Mouse (Mus musculus): ENCODE measurements at regions not wholly inside any gene's neighbourhood (a gene's known extent, or its start where the extent isn't known, plus 50 kb on each side); places are given as distances from the start of the nearest gene placed in this dataset.

DNA sequence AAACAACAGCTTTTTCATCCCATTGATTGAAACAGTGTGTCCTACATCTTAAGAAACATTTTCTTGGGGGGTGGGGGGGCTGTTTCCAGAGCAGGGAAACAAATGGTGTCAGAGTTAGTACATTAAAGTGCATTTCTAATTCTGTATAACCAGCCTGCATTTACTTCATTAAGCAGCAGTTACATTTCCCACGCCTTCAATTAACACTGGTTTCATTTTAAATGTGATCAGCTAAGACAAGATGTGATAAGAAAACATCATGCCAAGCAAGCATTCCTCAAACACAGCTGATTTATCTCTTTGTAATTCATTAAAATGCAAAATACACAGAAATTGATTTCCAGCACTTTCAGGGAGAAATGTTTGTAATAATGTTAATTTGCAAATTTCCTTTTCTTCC lies 122.0 kb downstream of the Olfr1505 start:
- Histone ChIP-seq H3K27me3 (ENCODE audit: control insufficient read depth, insufficient read depth, insufficient read length) (no peaks in the 10 kb centered on the region), H3K79me3 (ENCODE audit: low read depth) (no peaks in the 10 kb centered on the region), H3K79me2 (ENCODE audit: control insufficient read depth, insufficient read depth) (no peaks in the 10 kb centered on the region), H3K4me3 (ENCODE audit: insufficient read depth, poor library complexity, severe bottlenecking) (no peak overlapping the region), H3ac (ENCODE audit: control insufficient read depth, insufficient read length, low read depth) (no peak overlapping the region), H3K36me3 (ENCODE audit: control insufficient read depth, insufficient read depth) (no peaks in the 10 kb centered on the region)
- TF ChIP-seq MAX (IDR thresholded peaks at IDR 0.05) (no peak), CTCF (IDR thresholded peaks at IDR 0.05; ENCODE audit: control insufficient read depth, insufficient read depth, insufficient read length) (no peak), MYOG (IDR thresholded peaks at IDR 0.05; ENCODE audit: control insufficient read depth, extremely low read depth, insufficient read length) (no peak), FOSL1 (IDR thresholded peaks at IDR 0.05; ENCODE audit: insufficient read depth, low read length, poor library complexity, severe bottlenecking) (no peak), USF1 (IDR thresholded peaks at IDR 0.05; ENCODE audit: low read depth) (no peak), MYOD1 (IDR thresholded peaks at IDR 0.05; ENCODE audit: control insufficient read depth, insufficient read length, low read depth) (no peak), CEBPB (IDR thresholded peaks at IDR 0.05; ENCODE audit: low read depth) (no peak)

- Histone ChIP-seq H3ac (ENCODE audit: control insufficient read depth, insufficient read length, low read depth) (no peak overlapping the region), H3K79me3 (ENCODE audit: low read depth) (no peaks in the 10 kb centered on the region), H3K4me3 (ENCODE audit: insufficient read depth, poor library complexity, severe bottlenecking) (no peak overlapping the region), H3K36me3 (ENCODE audit: control insufficient read depth, insufficient read depth) (no peaks in the 10 kb centered on the region), H3K27me3 (ENCODE audit: control insufficient read depth, insufficient read depth, insufficient read length) (no peaks in the 10 kb centered on the region), H3K79me2 (ENCODE audit: control insufficient read depth, insufficient read depth) (no peaks in the 10 kb centered on the region)
- TF ChIP-seq MYOG (IDR thresholded peaks at IDR 0.05; ENCODE audit: control insufficient read depth, extremely low read depth, insufficient read length) (no peak), MYOD1 (IDR thresholded peaks at IDR 0.05; ENCODE audit: control insufficient read depth, insufficient read length, low read depth) (no peak)
Observed at GRCm38 (mm10) chr19:14035785-14036184, 122.5 kb downstream of the Olfr1505 start.

DNA sequence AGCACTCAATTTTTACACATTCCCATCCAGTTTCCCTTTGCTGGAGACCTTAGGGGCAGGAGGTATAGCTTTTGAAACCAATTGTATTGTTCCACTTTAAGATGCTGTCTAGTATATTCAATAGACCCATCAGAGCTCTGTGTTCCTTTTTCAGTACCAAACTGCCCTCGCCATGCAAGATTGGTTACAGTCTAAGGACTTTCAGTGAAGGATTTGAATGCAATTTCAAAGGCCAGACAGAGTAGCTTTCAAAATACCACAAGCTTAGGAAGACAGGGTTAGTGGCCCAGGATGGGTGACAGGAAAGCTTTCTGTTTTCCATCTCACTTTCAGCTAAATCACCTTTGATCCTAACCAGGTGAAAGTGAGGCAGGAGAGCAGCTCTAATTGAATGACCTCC lies 123.4 kb downstream of the Olfr1505 start:
- Histone ChIP-seq H3ac (ENCODE audit: control insufficient read depth, insufficient read length, low read depth) (no peak overlapping the region), H3K27me3 (ENCODE audit: control insufficient read depth, insufficient read depth, insufficient read length) (no peaks in the 10 kb centered on the region), H3K79me2 (ENCODE audit: control insufficient read depth, insufficient read depth) (no peaks in the 10 kb centered on the region), H3K4me3 (ENCODE audit: insufficient read depth, poor library complexity, severe bottlenecking) (no peak overlapping the region), H3K36me3 (ENCODE audit: control insufficient read depth, insufficient read depth) (no peaks in the 10 kb centered on the region), H3K79me3 (ENCODE audit: low read depth) (no peaks in the 10 kb centered on the region)
- TF ChIP-seq CTCF (IDR thresholded peaks at IDR 0.05; ENCODE audit: control insufficient read depth, insufficient read depth, insufficient read length): no peak
- no peak for TF ChIP-seq MAX (IDR thresholded peaks at IDR 0.05)
- TF ChIP-seq USF1 (IDR thresholded peaks at IDR 0.05; ENCODE audit: low read depth): no peak
- no peak for TF ChIP-seq MYOD1 (IDR thresholded peaks at IDR 0.05; ENCODE audit: control insufficient read depth, insufficient read length, low read depth)
- TF ChIP-seq MYOG (IDR thresholded peaks at IDR 0.05; ENCODE audit: control insufficient read depth, extremely low read depth, insufficient read length): no peak
- TF ChIP-seq CEBPB (IDR thresholded peaks at IDR 0.05; ENCODE audit: low read depth): no peak
- no peak for TF ChIP-seq FOSL1 (IDR thresholded peaks at IDR 0.05; ENCODE audit: insufficient read depth, low read length, poor library complexity, severe bottlenecking)

DNA sequence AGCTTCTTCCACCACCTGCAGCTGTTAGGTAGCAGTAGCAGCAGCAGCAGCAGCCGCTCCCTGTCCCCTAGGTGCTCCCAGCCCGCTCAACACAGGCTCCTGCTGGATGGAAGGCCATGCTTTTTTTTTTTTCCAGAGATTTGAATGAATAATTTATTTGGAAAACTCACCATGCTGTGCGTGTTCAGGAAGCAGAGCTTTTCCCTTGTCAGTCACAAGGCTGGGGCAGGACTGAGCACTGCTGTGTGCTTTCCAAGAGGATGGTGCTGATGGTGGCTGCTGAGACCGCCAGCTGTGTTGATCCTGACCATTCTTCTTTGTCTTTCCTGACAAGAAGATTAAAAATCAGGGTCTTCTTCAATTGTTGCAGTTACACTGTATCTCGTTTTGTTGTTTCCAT lies 129.4 kb downstream of the Olfr1505 start:
- H3K4me3 ChIP-seq (ENCODE audit: insufficient read depth, poor library complexity, severe bottlenecking): no peak overlapping the region
- H3K36me3 ChIP-seq (ENCODE audit: control insufficient read depth, insufficient read depth): no peaks in the 10 kb centered on the region
- no peaks in the 10 kb centered on the region for H3K27me3 ChIP-seq (ENCODE audit: control insufficient read depth, insufficient read depth, insufficient read length)
- H3K79me2 ChIP-seq (ENCODE audit: control insufficient read depth, insufficient read depth): no peaks in the 10 kb centered on the region
- H3K79me3 ChIP-seq (ENCODE audit: low read depth): no peaks in the 10 kb centered on the region
- H3ac ChIP-seq (ENCODE audit: control insufficient read depth, insufficient read length, low read depth): no peak overlapping the region
- TF ChIP-seq USF1 (IDR thresholded peaks at IDR 0.05; ENCODE audit: low read depth): no peak
- no peak for TF ChIP-seq CTCF (IDR thresholded peaks at IDR 0.05; ENCODE audit: control insufficient read depth, insufficient read depth, insufficient read length)
- no peak for TF ChIP-seq MYOG (IDR thresholded peaks at IDR 0.05; ENCODE audit: control insufficient read depth, extremely low read depth, insufficient read length)
- TF ChIP-seq CEBPB (IDR thresholded peaks at IDR 0.05; ENCODE audit: low read depth): no peak
- TF ChIP-seq FOSL1 (IDR thresholded peaks at IDR 0.05; ENCODE audit: insufficient read depth, low read length, poor library complexity, severe bottlenecking): no peak
- no peak for TF ChIP-seq MAX (IDR thresholded peaks at IDR 0.05)
- TF ChIP-seq MYOD1 (IDR thresholded peaks at IDR 0.05; ENCODE audit: control insufficient read depth, insufficient read length, low read depth): no peak

DNA sequence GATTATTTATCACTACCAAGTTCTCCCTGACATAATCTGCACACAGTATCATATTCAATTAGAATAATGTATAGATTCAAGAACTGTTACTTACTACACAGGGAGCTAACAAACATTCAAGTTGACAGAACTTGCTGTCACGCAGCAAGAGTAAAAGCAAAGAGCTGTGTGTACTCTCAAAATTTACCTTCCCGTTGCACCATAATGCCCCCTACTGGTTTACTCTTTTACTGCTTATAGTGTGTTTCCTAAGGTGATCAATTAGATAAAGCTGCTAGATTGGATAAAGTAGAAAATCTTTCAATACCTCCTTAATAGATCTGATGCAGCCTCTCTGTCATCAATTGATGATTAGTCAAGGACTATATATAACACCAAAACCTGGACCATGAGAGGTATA lies 132.1 kb downstream of the Olfr1505 start:
- TF ChIP-seq MYOG (IDR thresholded peaks at IDR 0.05; ENCODE audit: control insufficient read depth, extremely low read depth, insufficient read length): no peak
- TF ChIP-seq USF1 (IDR thresholded peaks at IDR 0.05; ENCODE audit: low read depth): no peak
- no peak for TF ChIP-seq MYOD1 (IDR thresholded peaks at IDR 0.05; ENCODE audit: control insufficient read depth, insufficient read length, low read depth)
- TF ChIP-seq CEBPB (IDR thresholded peaks at IDR 0.05; ENCODE audit: low read depth): no peak
- no peak for TF ChIP-seq FOSL1 (IDR thresholded peaks at IDR 0.05; ENCODE audit: insufficient read depth, low read length, poor library complexity, severe bottlenecking)
- H3ac ChIP-seq (ENCODE audit: control insufficient read depth, insufficient read length, low read depth): no peak overlapping the region
- H3K79me3 ChIP-seq (ENCODE audit: low read depth): no peaks in the 10 kb centered on the region
- no peak overlapping the region for H3K4me3 ChIP-seq (ENCODE audit: insufficient read depth, poor library complexity, severe bottlenecking)
- H3K36me3 ChIP-seq (ENCODE audit: control insufficient read depth, insufficient read depth): no peaks in the 10 kb centered on the region
- no peaks in the 10 kb centered on the region for H3K27me3 ChIP-seq (ENCODE audit: control insufficient read depth, insufficient read depth, insufficient read length)
- no peaks in the 10 kb centered on the region for H3K79me2 ChIP-seq (ENCODE audit: control insufficient read depth, insufficient read depth)

GRCm38 (mm10) chr19:14052052-14052451 lies 138.7 kb downstream of the Olfr1505 start:
- no peaks in the 10 kb centered on the region for H3K79me3 ChIP-seq (ENCODE audit: low read depth)
- no peaks in the 10 kb centered on the region for H3K36me3 ChIP-seq (ENCODE audit: control insufficient read depth, insufficient read depth)
- no peak for TF ChIP-seq MYOG (IDR thresholded peaks at IDR 0.05; ENCODE audit: control insufficient read depth, extremely low read depth, insufficient read length)
- TF ChIP-seq USF1 (IDR thresholded peaks at IDR 0.05; ENCODE audit: low read depth): no peak
- TF ChIP-seq CEBPB (IDR thresholded peaks at IDR 0.05; ENCODE audit: low read depth): no peak
- no peak for TF ChIP-seq CTCF (IDR thresholded peaks at IDR 0.05; ENCODE audit: control insufficient read depth, insufficient read depth, insufficient read length)

More at GRCm38 (mm10) chr19:14052052-14052451, 138.7 kb downstream of the Olfr1505 start:
- Histone ChIP-seq H3ac (ENCODE audit: control insufficient read depth, insufficient read length, low read depth) (no peak overlapping the region), H3K79me2 (ENCODE audit: control insufficient read depth, insufficient read depth) (no peaks in the 10 kb centered on the region), H3K4me3 (ENCODE audit: insufficient read depth, poor library complexity, severe bottlenecking) (no peak overlapping the region), H3K27me3 (ENCODE audit: control insufficient read depth, insufficient read depth, insufficient read length) (no peaks in the 10 kb centered on the region)
